In genomic region chr8:120071684-120072083, GRCm38 (mm10) we compare ENCODE assay signal across 8 mouse cellular contexts. TPM values are rescaled to one million over a fixed set of nuclear protein-coding genes. Genes with fewer than 3 reads are reported as not detected.
DNase-seq lines count a peak whose midpoint lies in the region; ATAC-seq lines count a peak whose summit lies in the region.

No protein-coding gene starts in this region.

- H3K27ac ChIP-seq in heart, embryonic 11.5 days (ENCODE audit: low read depth, low read length): no peak overlapping the region; the same call in 1 of the 2 replicates
- no peak overlapping the region for H3K27ac ChIP-seq in midbrain, embryonic 11.5 days (ENCODE audit: low read depth, low read length)

- no peak for ATAC-seq in heart, embryonic 11.5 days (replicated peaks; ENCODE audit: insufficient number of reproducible peaks, low FRiP score, low TSS enrichment)
- ATAC-seq in midbrain, embryonic 11.5 days (ENCODE audit: low FRiP score): peak; percentile 73; the same call in 1 of the 2 replicates

- 0 out of 2 replicates have a peak, but pooled peaks cover 5% of the 10 kb centered on the region for H3K4me1 ChIP-seq in heart, embryonic 11.5 days (ENCODE audit: control insufficient read depth, insufficient read depth, low read length)
- no peaks in the 10 kb centered on the region for H3K4me1 ChIP-seq in midbrain, embryonic 11.5 days (ENCODE audit: control insufficient read depth, insufficient read depth, low read length)

- H3K9ac ChIP-seq in heart, embryonic 11.5 days (ENCODE audit: low read depth, low read length): no peak overlapping the region
- no peak overlapping the region for H3K9ac ChIP-seq in midbrain, embryonic 11.5 days (ENCODE audit: low read length)

- intact Hi-C loops in left cerebral cortex, postnatal 36 days (cut with DNase I): loop anchor here (2.0 to 10.0 kb wide), 3 partner anchors 79 to 287 kb away; partner anchors contain the start of gene Crispld2

- H3K36me3 ChIP-seq in heart, embryonic 11.5 days (ENCODE audit: control insufficient read depth, insufficient read depth, low read length): no peaks in the 10 kb centered on the region
- no peaks in the 10 kb centered on the region for H3K36me3 ChIP-seq in midbrain, embryonic 11.5 days (ENCODE audit: control insufficient read depth, insufficient read depth, low read length)

- H3K9me3 ChIP-seq in heart, embryonic 11.5 days (replicated peaks; ENCODE audit: control insufficient read depth, low read length): peaks cover 4% of the 10 kb centered on the region
- no peaks in the 10 kb centered on the region for H3K9me3 ChIP-seq in midbrain, embryonic 11.5 days (ENCODE audit: control insufficient read depth, low read length)

- no peak overlapping the region for H3K4me2 ChIP-seq in heart, embryonic 11.5 days
- H3K4me2 ChIP-seq in midbrain, embryonic 11.5 days: no peak overlapping the region

- 26% methylated on average over 4 of the region's 4 CpGs for WGBS in heart, embryonic 11.5 days (ENCODE audit: insufficient replicate concordance)
- 24% methylated on average over 4 of the region's 4 CpGs for WGBS in midbrain, embryonic 11.5 days

- DNase-seq in heart, adult 11 months: peak; percentile 98
- peak; percentile 73 for DNase-seq in embryo, embryonic 11.5 days (ENCODE audit: low read depth, low spot score)
- DNase-seq in gastrocnemius, postnatal 4 days (ENCODE audit: low spot score in 2 of 2): peak; percentile 78 to 84
- DNase-seq in kidney, adult 11 months: peak; percentile 74
- peak; percentile 69 to 81 for DNase-seq in left cerebral cortex, postnatal 36 days (ENCODE audit: low spot score in 2 of 2)
- peak; percentile 98 for DNase-seq in midbrain, embryonic 11.5 days (ENCODE audit: low spot score, missing footprints)
- DNase-seq in spleen, adult 12 weeks (ENCODE audit: low spot score): peak; percentile 63

- no peak overlapping the region for H3K4me3 ChIP-seq in heart, embryonic 11.5 days (ENCODE audit: low read depth, low read length)
- H3K4me3 ChIP-seq in midbrain, embryonic 11.5 days (ENCODE audit: low read depth, low read length): no peak overlapping the region

- peaks cover 5% of the 10 kb centered on the region for H3K27me3 ChIP-seq in heart, embryonic 11.5 days (ENCODE audit: control insufficient read depth, insufficient read depth, low read length)
- no peaks in the 10 kb centered on the region for H3K27me3 ChIP-seq in midbrain, embryonic 11.5 days (ENCODE audit: control insufficient read depth, insufficient read depth, low read length)

RNA-seq across cellular contexts. Expression of gene Zdhhc7, which starts 29.6 kb away (rescaled TPM):
- 24.7 and 29.1 TPM in 2 replicates for polyA plus RNA-seq in heart, embryonic 11.5 days (2014; fragmentation: Nextera tagmentation; extraction: Ambion mirVana)
- total RNA-seq in gastrocnemius, postnatal 4 days (2021): 10 to 100 TPM; 29.0 to 29.9 TPM
- total RNA-seq in left cerebral cortex, postnatal 36 days (2021): 10 to 100 TPM; 31.0 to 36.0 TPM
- polyA plus RNA-seq in midbrain, embryonic 11.5 days (2014; fragmentation: Nextera tagmentation; extraction: Ambion mirVana): 24.2 and 25.9 TPM in 2 replicates

RNA-seq across cellular contexts. Expression of gene 6430548M08Rik, which starts 42.3 kb away (rescaled TPM):
- 8.4 and 13.5 TPM in 2 replicates for polyA plus RNA-seq in heart, embryonic 11.5 days (2014; fragmentation: Nextera tagmentation; extraction: Ambion mirVana)
- 10 to 100 TPM; 13.0 to 14.2 TPM for total RNA-seq in gastrocnemius, postnatal 4 days (2021)
- 100 to 1,000 TPM; 246 to 248 TPM for total RNA-seq in left cerebral cortex, postnatal 36 days (2021)
- polyA plus RNA-seq in midbrain, embryonic 11.5 days (2014; fragmentation: Nextera tagmentation; extraction: Ambion mirVana): 12.4 and 13.5 TPM in 2 replicates

Comparison
In these comparisons a context has a peak if more than half of its experiments do, and no peak if none do; other contexts are left out.
1. RNA of gene 6430548M08Rik, which starts 42.3 kb away (total RNA-seq): 246 to 248 TPM in left cerebral cortex, postnatal 36 days; 13.0 to 14.2 TPM in gastrocnemius, postnatal 4 days; every median in the first group is over 10 times any median in the second.
2. Peak in every context shown above with its lines, with median percentiles within 50 percentile points of each other: DNase-seq.